Mouse (Mus musculus) MEL-GATA-1-ER (cell line): ENCODE data around the gene Syt2.

Experiments used
- DNase-seq: peaks from one replicate; pipeline ENCODE4 v3.0.0-alpha.2; 2012; ENCODE audit warnings: low read depth; ENCODE audit errors: extremely low read depth

Gene Syt2

DNA sequence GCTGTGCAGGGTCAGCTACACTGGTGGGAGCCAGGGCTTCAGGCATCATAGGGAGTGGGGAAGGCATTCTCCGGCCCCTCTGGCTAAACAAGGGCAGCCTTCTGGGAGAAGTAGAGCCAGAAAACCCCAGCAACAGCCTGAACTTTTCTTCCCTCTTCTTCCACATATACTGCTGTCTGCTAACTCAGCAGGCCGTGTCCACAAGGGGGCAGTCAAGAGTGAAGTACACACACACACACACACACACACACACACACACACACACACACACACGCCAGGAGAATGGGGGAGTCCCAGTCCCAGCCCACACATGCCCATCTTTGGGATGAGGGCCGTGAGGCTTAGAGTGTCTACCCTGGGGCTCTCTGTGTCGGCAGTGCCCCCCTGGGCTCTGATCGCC, 95.0 kb downstream of the Syt2 start:
- peak; percentile 51 for DNase-seq

DNA sequence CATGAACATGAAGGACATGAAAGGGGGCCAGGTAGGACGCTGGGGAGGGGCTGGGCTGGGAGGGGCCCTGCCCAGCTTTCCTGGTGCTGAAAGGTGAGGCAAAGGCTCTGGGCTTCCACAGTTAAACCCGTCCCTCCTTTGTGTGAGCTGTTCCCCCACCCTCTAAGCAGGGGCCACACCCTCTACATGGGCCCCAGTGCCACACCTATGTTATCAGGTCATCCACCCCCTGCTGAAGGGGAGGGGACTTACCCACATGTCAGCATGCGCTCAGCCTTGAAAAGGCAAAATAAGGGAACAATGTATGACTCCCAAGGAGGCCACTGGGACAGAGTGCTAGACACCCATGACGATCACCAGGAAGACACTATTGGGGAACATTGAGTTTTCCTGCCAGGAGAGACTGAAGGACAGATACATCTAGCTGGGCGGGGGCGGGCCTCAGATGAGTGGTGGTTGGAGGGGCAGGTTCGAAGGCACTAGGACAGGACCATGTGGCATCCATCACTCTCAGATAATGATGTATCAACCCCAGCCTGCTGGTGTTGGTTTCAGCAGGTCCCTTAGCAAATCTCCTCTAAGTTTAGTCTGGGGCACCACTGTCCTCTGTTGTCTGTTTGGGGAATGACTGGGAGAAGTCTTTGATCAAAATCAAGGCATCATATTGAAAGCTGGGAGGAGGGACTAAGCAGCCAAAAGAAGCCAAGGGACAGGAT, 95.6 kb downstream of the Syt2 start:
- DNase-seq = peak; percentile 55

DNA sequence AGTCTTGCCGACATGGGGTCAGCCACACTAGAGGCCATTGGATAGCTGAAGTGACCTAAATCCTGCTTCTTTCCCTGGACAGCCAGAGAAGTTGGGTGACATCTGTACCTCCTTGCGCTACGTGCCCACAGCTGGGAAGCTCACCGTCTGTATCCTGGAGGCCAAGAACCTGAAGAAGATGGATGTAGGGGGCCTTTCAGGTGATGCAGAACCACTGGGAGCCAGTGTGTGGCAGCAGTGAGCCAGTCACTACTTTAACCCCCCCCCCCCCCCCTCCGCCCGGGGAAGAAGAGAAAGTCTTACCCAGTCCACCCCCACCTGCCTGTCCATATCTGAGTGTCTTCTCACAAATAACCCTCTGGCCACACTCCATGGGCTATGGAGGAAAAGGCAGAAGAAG, 99.2 kb downstream of the Syt2 start:
- DNase-seq = no peak

DNA sequence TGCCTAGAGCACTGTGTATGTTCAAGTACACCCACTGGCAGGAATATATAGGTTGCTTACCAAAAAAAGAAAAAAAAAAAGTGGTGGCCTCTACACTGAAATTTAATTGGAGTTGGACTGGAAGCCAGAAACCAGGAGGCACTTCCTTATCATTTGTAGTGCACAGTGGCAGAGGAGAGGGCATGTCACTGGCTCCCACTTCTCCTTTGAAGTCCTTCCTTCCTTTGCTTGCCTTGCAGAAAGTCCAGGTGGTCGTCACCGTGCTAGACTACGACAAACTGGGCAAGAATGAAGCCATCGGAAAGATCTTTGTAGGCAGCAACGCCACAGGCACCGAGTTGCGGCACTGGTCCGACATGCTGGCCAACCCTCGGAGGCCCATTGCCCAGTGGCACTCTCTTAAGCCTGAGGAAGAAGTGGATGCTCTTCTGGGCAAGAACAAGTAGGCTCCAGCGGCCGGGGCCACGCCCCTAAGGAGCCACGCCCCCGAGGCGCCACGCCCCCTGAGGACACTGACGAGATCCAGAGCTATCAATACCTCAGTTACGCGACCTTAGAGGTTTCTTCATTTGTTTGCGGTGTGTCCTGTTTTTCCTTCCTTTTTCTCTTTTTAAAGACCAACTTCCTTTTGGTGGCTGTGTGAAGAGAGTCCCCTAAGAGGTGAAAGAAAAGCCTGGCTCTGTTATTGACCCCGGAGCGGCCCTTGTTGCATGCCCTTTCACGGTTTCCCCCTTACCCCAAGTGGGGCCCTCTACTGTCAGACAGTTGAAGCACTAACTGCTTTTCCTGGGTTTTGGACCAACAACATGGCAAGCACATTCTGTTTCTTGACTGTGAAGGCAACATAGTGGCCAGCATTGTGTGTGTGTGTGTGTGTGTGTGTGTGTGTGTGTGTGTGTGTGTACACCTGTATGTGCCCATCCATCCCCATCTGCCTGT, 101.0 kb downstream of the Syt2 start:
- peak; percentile 58 for DNase-seq

DNA sequence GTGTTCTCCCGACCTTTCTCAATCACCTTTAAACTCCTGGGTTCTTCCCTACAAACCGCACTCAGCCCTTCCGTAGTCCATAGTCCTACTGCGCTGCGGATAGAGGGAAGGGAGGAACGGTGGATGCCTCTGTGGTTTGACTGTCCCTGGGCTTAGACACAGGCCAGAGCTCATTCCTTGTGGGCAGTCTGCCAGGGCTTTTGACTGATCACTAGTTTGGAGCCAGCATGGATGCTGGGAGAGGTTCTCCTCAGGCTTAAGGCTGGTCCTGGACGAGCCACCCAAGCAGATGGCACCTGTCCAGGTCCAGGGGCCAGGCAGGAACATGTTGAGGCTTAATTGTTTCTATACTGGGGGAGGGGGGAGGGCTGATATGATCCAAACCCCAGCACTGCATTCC, 103.4 kb downstream of the Syt2 start:
- no peak for DNase-seq

DNA sequence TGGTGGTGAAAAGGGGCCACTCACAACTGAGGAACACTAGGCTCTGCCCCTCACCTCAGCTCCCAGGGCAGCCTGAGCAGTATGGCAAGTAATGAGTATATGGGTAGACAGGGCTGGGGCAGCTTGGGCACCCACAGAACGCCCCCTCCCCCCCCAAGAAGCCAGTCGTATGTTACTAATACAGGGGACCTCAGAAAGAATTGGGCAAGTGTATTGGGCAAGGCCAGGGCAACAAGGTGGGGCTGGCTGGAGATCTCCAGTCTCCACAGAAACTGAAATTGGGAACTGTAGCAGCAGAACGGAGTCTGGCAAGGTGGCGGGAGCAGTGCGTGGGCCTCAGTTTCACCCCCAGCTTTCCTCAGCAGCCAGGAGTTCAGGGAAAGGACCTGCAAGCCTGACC, 106.0 kb downstream of the Syt2 start:
- DNase-seq = no peak

DNA sequence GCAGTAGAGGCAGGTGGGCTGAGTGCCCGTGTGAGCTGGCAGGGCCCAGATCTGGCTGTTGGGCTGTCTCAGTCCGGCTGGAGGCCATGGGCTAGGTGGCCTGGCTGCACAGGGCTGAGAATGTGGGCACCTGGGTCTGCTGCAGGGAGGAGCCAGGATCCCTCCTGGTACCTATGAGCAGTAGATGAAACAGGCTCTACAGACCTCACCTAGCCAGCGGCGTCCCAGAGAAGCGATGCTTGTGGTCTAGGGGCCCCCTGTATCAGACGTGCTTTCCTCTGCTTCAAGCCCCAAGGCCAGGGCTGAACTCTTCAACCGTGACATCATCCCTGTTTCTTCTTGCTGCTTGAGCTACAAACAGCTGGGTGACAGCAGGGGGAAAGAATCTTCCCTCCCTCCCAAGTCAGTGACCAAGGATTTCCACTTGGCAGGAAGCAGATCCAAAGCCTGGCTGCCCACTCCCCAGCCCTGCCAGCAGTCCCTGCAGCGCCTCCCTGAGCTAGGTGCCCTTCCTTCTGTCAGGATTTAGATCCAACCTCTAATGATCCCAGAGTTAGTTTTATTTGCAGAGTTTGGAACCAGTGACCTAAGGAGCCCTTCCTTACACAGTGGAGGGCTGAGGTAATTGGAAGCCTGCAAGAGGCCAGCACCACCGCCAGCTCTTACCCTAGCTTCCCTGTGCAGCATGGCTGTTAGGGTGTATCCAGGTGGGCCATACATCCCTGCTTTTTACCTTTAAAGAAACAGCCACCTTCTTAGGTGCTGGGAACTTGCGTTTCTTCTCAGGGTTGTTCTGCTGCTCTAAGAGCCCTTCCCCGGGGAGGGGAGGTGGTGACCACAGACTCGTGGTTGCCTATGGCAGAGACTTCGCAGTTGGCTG, 107.5 kb downstream of the Syt2 start:
- no peak for DNase-seq

DNA sequence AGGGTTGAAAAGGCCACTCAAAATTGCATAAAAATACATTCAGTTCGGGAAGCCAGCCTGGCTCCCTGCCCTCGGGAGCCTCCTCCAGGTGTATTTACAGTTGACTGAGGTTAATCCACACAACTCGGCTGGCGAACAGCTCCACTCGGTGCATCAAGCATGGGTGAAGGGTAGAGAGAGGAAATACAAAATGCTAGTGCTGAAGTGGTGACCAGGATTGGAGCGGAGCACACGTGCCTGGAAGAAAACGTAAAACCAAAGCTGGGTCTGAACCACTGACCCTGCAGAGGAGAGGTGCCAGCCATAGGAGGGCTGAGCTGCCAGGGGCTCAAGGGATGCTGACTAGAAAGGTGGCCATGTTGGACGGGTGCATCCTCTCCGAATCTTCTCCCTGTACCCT, 108.3 kb downstream of the Syt2 start:
- no peak for DNase-seq

DNA sequence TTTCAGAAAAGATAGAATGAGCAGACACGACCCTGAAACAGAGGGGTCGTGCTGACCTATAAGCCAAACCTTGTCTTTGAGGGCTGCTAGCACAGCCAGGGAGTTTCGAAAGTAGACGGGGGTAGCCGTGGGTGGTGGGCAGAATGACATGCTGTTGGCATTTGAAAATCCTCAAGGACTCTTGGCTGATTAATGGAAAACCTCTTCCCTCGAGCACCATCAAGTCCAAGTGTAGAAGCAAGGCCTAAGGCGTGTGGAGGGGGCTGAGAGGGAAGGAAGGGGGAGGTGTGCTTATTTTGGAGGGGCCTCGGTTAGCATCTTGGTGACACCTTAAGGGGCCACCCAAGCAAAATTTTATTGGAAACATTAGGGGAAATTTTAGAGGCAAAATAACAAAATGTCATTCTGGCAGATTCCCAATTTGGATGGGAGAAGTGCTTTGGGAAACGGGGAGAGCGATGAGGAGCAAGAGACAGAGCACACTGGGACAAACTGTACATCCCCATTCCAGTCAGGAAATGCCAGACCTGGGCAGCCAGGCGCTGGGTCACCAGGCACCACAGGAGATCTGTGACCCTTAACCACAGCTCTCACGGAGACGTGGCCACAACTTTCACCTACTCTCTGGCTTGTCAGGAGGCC, 109.2 kb downstream of the Syt2 start:
- DNase-seq = no peak

DNA sequence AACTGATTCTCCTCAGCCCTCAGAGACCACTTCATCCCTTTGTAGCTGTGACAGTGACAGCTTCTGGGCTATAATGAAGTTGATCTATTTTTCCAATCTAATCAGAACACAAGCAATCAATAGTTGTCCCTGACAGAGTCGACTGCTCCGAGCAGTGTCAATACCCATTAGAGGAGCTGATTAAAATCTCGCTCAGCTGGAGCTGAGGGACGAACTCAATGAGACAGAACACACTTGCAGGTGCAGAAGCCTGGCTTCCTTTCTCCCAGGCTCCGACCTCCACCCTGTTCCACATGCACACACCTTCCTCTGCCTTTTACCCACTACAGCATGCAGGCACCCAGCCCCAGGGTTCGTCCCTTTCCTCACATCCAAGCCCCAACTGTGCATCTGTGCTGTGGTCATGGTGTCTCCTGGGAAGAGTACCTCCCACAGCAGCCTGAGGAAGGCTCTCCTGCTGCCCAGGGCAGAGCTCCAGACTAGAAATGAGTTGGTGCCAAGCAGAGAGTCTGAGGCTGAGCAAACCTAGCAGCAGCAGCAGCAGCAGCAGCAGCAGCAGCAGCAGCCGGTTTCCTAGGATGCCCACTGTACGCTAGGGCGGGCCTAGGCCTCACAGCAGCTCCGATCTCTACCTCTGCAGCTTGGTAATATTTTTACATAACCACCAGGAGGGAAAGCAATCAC, 109.9 kb downstream of the Syt2 start:
- DNase-seq = no peak

DNA sequence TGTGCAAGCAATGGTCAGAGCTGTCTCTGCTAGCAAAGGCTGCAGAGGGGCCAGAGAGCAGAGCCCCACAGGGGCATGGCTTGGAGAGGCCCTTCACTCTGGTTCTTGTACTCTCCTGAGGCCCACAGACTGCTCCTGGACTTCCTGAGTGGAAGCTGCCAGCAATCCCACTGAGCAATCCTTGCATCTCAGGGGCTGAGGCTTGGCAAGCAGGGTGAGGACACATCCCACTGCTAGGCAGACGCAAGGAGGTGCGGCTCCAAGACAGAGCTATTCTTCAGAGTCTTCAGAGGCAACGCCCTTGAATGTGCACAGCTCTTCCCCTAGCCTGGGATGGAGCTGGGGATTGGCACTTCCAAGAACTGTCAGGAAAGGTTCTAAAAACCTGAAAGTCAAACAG, 110.8 kb downstream of the Syt2 start:
- no peak for DNase-seq

DNA sequence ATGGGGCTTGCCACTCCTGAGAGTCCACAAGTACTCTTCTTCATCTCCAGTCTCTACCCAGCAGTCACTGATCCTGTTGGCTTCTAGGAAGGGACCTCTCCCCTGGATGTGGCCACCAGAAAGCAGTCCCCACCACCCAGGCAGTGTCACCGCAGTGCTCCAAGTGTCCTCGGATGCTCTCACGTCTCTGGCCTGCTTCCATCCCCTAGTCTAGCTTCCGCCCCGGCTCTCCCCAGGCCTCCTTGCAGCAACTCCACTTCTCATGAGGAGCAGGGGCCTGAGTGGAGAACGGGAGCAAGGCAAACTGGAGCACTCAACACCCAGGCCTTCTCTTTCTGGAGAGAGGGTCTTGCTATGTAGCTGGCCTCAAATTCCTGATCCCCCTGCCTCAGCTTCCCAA, 112.7 kb downstream of the Syt2 start:
- DNase-seq = no peak

DNA sequence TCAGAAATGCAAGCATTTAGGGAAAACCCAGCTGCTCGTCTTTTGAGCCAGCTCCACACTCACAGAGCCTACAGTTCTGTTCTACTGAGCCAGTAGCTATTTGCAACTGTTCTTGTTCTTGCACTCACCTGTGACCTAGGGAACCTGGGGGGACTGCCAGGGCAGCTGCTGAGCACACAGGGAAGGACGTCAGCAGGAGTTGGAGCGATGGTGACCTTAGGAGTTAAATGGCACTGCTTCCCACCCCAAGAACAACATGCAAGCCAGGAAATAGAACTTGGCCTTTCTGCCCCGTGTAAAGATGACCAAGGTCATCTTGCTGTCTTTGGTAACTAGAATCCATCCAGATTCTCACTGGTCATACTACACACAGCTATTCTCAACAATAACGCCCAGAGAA, 114.2 kb downstream of the Syt2 start:
- no peak for DNase-seq

DNA sequence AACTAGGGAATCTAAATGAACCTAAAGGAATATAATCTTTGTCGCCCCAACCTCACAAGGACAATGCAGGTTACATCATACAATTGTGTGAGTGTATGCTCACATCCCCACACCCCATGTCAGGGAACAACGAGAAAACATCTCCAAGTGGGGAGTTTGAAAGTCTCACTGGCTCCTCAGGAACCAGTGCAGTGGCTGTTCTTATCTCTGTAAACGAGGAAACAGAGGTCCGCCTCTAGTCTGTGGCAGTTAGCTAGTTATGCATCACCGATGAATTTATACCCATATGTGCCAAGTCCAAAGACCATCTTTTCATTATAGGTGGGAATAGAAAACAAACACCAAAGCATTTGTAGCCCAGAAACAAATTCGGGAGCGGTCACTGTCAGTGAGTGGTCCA, 115.1 kb downstream of the Syt2 start:
- DNase-seq = no peak

DNA sequence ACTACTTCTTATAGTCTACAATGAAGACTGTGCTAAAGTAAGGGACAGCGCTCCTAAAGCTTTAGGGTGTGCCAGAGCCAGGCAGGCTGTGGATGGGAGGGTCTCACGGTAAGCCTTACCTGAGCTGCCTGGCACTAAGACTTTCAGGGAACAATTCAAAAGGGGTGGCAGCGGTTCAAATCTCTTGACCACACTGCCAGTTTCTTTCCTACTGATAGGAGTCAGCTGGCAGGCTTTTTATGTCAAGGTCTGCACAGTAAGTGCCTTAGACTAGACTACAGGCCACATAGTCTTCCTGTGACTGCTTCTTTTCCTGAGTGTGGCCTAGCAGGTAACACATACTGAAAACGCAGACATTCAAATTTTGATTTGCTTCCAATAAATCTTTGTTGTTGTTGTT, 116.8 kb downstream of the Syt2 start:
- DNase-seq = no peak

DNA sequence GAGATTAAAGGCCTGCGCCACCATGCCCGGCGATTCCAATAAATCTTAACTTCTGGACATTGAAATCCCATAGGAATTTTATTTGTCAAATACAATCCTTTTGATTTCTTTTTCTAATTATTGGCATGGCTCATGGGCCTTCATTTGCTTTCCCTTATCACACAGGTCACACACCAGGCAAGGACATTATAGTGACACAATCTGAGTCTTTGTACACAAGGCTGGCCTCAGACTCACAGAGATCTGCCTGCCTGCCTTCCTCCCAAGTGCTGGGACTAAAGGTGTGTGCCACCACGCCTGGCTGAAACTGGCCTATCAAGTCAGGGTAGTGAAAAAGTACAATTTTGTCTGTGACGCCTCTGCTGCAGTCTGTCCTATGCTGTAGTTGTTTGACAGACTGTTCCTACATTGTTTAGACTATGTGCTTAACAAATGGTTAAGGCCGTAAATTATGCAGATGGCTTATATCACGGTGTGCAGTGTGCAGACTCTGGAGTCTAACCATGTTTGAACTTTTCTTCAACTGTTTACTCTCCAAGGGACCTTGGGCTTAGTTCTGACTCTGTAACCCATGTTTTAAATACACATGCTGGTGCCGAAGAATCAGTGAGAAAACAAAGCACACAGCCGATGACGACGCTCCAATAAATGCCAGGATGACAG, 117.4 kb downstream of the Syt2 start:
- no peak for DNase-seq

DNA sequence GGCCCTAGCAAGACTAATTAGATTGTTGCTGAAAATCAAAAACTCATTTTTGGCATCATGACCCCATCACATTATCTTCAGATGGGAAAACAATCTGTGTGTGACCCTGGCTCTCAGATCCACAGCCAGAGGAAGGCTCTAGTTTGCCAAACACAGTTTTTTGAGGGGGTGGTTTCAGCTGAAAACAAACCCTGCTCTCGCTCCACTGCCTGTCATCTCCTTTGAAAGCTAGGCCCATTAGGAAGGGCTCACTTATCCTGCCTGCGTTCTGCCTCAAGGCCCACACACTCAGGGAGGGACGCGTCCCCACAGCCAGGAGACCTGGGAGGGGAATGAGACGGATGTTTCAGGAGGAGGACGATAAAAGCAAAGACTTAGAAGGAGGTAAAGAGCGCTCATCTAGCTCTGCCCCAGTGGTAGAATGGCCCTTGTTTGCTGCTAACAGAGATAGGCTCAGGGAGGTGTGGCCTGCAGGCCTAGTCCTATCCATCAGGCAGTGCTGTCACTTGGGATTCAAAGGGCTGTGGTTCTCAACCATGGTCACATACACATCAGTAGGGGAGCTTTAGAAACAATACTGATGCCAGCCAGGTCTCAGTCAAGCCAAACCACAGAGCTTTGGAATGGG, 118.5 kb downstream of the Syt2 start:
- DNase-seq = no peak

DNA sequence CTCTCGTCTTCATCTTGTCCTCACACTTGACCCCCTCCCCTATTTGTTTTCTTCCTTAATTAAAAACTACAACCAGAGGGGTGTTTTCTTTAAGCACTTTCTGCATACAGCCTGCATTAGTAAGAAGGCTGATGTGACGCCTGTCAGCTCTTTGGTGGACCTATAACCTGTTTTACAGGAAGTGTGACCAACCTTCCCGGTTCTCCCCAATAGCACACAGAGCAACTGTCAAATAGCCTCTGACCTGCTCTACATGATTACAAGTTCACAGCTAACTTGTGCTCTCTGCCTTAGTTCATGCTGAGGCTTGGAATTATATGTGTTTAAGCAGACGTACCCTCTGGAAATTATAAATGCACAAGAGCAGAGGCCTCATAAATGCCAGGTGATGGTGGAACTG, 120.0 kb downstream of the Syt2 start:
- no peak for DNase-seq

DNA sequence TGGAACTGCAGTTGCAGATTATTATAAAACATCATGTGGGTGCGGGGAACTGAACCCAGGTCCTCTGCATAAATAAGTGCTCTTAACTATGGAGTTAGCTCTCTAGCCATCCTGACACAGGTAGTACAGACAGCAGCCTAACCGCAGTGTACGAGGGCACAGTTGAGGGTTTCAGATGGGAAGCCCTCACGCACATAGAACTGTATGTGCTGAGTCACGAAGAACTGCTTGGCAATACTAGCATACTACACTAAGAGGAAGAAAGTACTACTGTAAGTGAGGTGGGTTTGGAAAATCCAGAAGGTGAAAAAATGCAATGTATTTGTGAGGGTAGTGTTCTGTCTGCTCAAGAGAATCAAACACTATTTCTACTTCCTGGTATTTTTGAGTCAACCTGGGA, 123.8 kb downstream of the Syt2 start:
- no peak for DNase-seq

DNA sequence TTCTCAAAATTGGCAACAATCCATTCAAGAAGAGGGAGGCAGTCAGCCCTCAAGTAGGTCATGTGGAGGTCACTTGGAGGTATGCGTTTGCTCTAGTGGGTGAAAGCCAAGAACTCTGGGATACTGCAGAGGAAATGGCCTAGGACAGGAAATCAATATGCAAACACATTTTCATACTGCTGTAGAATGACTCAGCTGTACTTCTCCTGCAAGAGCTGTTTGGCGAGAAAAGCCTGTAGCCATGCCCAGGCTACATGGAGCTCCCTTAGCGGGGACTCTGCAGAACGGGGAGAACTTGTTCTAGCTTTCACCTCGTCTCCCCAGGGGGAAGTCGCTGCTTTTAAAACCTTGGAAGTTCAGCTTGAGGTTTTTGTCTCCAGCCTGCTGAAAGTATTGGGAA, 124.9 kb downstream of the Syt2 start:
- no peak for DNase-seq
